Mouse (Mus musculus) heart, postnatal 0 days (tissue): Measurements from ENCODE around the gene Srrd.

ENCODE experiments used
- CTCF ChIP-seq: IDR thresholded peaks from 2 replicates; pipeline ENCODE4 v1.5.1; 2016; ENCODE audit warnings: antibody characterized with exemption, control low read depth, low read depth
- EP300 ChIP-seq: IDR thresholded peaks from 2 replicates; pipeline ENCODE4 v1.6.1; 2016; ENCODE audit warnings: antibody characterized with exemption, low read depth

DNA sequence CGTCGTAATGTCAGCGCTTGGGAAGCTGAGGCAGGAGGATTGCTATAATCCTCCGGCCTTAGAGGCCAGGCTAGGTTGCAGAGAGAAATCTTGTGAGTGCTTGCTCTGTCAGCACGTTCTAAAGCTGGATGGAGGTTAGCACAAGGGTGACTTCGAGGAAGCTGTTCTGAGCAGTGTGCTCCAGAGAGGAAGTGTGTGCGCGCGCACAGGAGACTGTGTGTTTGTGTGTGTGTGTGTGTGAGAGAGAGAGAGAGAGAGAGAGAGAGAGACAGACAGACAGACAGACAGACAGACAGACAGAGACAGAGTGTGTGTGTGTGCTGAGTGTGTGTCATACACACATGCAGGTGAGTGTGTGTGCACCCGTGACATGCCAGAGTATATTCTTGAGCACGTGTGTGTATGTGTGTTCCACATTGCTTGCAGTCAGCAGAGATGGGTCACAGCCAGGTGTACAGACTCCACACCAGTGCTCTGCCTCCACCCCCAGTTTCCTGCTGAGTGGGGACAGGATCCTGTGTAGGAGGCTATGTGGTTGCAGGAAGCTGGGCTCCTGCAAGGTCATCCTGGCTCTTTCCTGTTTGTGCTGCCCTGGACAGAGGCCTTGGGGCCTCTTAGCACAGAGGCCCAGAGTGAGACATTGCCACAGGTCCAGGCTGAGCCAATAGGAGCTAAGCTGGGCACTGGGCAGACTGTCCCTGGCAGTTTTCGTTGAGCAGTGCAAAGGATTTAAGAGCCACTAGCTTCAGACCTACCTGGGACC, 44.4 kb downstream of the Srrd start:
- TF ChIP-seq CTCF (no peak), EP300 (peak; percentile 82; the same call in 1 of the 2 replicates)
